In the genomic region with DNA sequence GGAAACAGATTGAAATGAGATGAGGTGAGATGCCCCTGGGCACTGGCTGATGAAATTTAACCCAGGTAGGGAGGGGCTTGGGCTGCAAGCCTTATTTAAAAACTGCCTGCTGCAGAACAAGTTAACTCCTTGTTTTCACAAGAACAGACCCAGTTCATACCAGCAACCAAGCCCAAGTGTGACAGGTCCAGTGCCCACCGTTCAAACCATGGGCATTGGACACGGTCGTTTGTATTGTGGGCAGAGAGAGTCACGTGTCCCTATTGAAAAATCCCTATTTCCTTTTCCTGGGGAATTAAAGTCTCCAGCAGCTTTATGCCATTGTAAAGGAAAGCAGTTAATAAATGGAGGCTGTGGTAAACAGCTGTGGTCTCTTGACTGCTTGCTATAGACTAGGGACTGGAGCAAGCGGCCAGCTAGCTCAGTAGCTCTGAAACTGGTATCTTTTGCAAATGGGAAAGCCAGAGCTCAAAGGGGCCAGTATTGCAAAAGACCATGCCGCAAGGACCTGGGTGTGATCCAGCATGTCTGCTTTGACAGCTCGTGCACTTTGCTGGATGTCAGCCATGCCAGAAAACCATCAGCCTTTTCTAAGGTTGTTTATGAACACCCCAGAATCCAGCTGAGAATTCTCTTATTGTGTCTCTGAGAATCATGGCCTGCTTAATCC, we compare ENCODE assay signal across 8 mouse cellular contexts.
A peak's percentile ranks its signal among the peaks of the same experiment; 100 is the strongest.
DNase-seq lines count a peak whose midpoint lies in the region; ATAC-seq lines count a peak whose summit lies in the region.

No protein-coding gene starts in this region.

- DNase-seq in adrenal gland, adult 2 months, result peak; percentile 76
- DNase-seq in adrenal gland, postnatal 4 days (ENCODE audit: low spot score in 2 of 2), result no peak
- DNase-seq in ovary, postnatal 36 days (ENCODE audit: low spot score), result peak; percentile 33
- DNase-seq in ovary, postnatal 10 days (ENCODE audit: low spot score), result no peak
- no peak for DNase-seq in cerebellum, postnatal 25 days
- DNase-seq in layer of hippocampus, adult 9-10 months (ENCODE audit: low spot score), result no peak

- no peak overlapping the region for H3K4me3 ChIP-seq in limb, embryonic 12.5 days (replicated peaks)
- no peak overlapping the region for H3K4me3 ChIP-seq in neural tube, embryonic 13.5 days

- WGBS in limb, embryonic 12.5 days, result 24% methylated on average over 7 of the region's 7 CpGs
- WGBS in neural tube, embryonic 13.5 days, result 21% methylated on average over 7 of the region's 7 CpGs

- H3K4me1 ChIP-seq in limb, embryonic 12.5 days (replicated peaks), result peaks cover 58% of the 10 kb centered on the region
- H3K4me1 ChIP-seq in neural tube, embryonic 13.5 days (replicated peaks), result peaks cover 58% of the 10 kb centered on the region

- no peaks in the 10 kb centered on the region for H3K9me3 ChIP-seq in limb, embryonic 12.5 days
- H3K9me3 ChIP-seq in neural tube, embryonic 13.5 days, result no peaks in the 10 kb centered on the region

- H3K27me3 ChIP-seq in limb, embryonic 12.5 days, result no peaks in the 10 kb centered on the region
- no peaks in the 10 kb centered on the region for H3K27me3 ChIP-seq in neural tube, embryonic 13.5 days

- peak overlapping the region; percentile 35 for H3K4me2 ChIP-seq in limb, embryonic 12.5 days
- no peak overlapping the region for H3K4me2 ChIP-seq in neural tube, embryonic 13.5 days

- H3K27ac ChIP-seq in limb, embryonic 12.5 days, result peak overlapping the region; percentile 73
- peak overlapping the region; percentile 69 for H3K27ac ChIP-seq in neural tube, embryonic 13.5 days (replicated peaks)

- no peaks in the 10 kb centered on the region; the same call in 1 of the 2 replicates for H3K36me3 ChIP-seq in limb, embryonic 12.5 days
- H3K36me3 ChIP-seq in neural tube, embryonic 13.5 days, result no peaks in the 10 kb centered on the region

- ATAC-seq in limb, embryonic 12.5 days (ENCODE audit: insufficient number of reproducible peaks, insufficient read depth, low FRiP score, low TSS enrichment, low read depth), result 0 out of 2 replicates have a peak, but pooled peaks have one; percentile 32
- ATAC-seq in neural tube, embryonic 13.5 days (ENCODE audit: low read depth), result 0 out of 2 replicates have a peak, but pooled peaks have one; percentile 46

- H3K9ac ChIP-seq in limb, embryonic 12.5 days (replicated peaks), result no peak overlapping the region
- H3K9ac ChIP-seq in neural tube, embryonic 13.5 days, result 0 out of 2 replicates have a peak overlapping the region, but pooled peaks have one; percentile 1

Comparison
In these comparisons a context has a peak if more than half of its experiments do, and no peak if none do; other contexts are left out.
1. DNase-seq: peak in adrenal gland, adult 2 months (single experiment) and ovary, postnatal 36 days (single experiment); none in adrenal gland, postnatal 4 days (0 of 2), ovary, postnatal 10 days (single experiment), cerebellum, postnatal 25 days (0 of 2) and layer of hippocampus, adult 9-10 months (single experiment).